Mouse (Mus musculus): ENCODE measurements around the gene Tns4.

DNA sequence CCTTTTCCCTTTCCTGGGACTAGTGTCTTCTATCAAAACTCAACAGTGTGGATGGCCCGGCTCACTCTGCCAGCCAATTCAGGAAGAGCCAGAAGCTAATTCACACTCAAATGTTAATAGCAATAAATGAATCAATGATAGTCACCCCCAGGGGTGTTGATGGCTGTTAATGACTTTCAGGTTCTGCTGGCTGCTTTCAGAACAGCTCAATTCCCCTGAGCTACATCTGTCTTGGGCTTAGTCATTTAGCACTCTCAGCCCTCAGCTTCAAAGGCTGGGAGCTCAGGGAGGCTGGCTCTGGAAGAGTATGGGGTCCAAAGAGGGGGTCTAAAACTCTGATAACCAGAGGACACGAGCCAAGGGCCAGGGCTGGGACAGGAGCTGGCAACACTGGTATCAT lies 40.2 kb upstream of the Tns4 start:
- TF ChIP-seq CTCF (IDR thresholded peaks at IDR 0.05; ENCODE audit: low read depth) (no peak), EP300 (IDR thresholded peaks at IDR 0.05; ENCODE audit: low read depth) (no peak)
